In genomic region chr16:76971211-76971610, GRCm38 (mm10) we compare ENCODE assay signal across 25 mouse cellular contexts.
"Had no signal": no experiment of that assay in that cellular context is flagged by ENCODE, and none has a peak within 500 bp of the region (broad histone marks: within the 10 kb centered on the region; RNA-seq: fewer than 3 reads in every experiment).

No protein-coding gene starts in this region.

- H3K4me2 ChIP-seq: heart, embryonic 12.5 days; hindbrain, embryonic 13.5 days; intestine, embryonic 15.5 days; kidney, embryonic 15.5 days; limb, embryonic 13.5 days; limb, embryonic 15.5 days; liver, embryonic 12.5 days had no signal

- H3K4me3 ChIP-seq: gastrocnemius, adult 2 months; heart, embryonic 10.5 days; heart, embryonic 12.5 days; hindbrain, embryonic 13.5 days; intestine, embryonic 15.5 days; kidney, embryonic 15.5 days; limb, embryonic 13.5 days; limb, embryonic 15.5 days; liver, embryonic 12.5 days had no signal

- ATAC-seq: hindbrain, embryonic 16.5 days; inflammation-experienced regulatory T-cells, adult 6 months; intestine, embryonic 15.5 days; intestine, postnatal 0 days; liver, embryonic 12.5 days had no signal

- DNase-seq: gastrocnemius, adult 2 months; gastrocnemius, postnatal 10 days; gastrocnemius, postnatal 25 days; heart, adult 18-20 months; heart, postnatal 10 days; heart, postnatal 4 days; kidney, adult 18-20 months; kidney, adult 8-10 months; kidney, postnatal 14 days; kidney, postnatal 36 days; layer of hippocampus, adult 9-11 months; layer of hippocampus, postnatal 36 days; left cerebral cortex, postnatal 4 days had no signal

- H3K27me3 ChIP-seq: heart, embryonic 12.5 days; hindbrain, embryonic 13.5 days; intestine, embryonic 15.5 days; kidney, embryonic 15.5 days; limb, embryonic 13.5 days; limb, embryonic 15.5 days; liver, embryonic 12.5 days had no signal

- H3K9me3 ChIP-seq: heart, embryonic 10.5 days; heart, embryonic 12.5 days; hindbrain, embryonic 13.5 days; intestine, embryonic 15.5 days; kidney, embryonic 15.5 days; limb, embryonic 13.5 days; limb, embryonic 15.5 days; liver, embryonic 12.5 days had no signal

- H3K27ac ChIP-seq: gastrocnemius, adult 2 months; heart, embryonic 10.5 days; hindbrain, embryonic 13.5 days; intestine, embryonic 15.5 days; kidney, embryonic 15.5 days; kidney, postnatal 0 days; limb, embryonic 13.5 days; limb, embryonic 15.5 days; liver, embryonic 12.5 days had no signal

- H3K36me3 ChIP-seq: heart, embryonic 10.5 days; heart, embryonic 12.5 days; hindbrain, embryonic 13.5 days; intestine, embryonic 15.5 days; kidney, embryonic 15.5 days; limb, embryonic 13.5 days; limb, embryonic 15.5 days; liver, embryonic 12.5 days had no signal

- H3K4me1 ChIP-seq: heart, embryonic 10.5 days; heart, embryonic 12.5 days; hindbrain, embryonic 13.5 days; intestine, embryonic 15.5 days; kidney, embryonic 15.5 days; limb, embryonic 13.5 days; limb, embryonic 15.5 days had no signal

- H3K9ac ChIP-seq: heart, embryonic 12.5 days; hindbrain, embryonic 13.5 days; intestine, embryonic 15.5 days; kidney, embryonic 15.5 days; limb, embryonic 13.5 days; limb, embryonic 15.5 days; liver, embryonic 12.5 days had no signal
